Comparison of ENCODE assay signal across 19 mouse cellular contexts in the genomic region with DNA sequence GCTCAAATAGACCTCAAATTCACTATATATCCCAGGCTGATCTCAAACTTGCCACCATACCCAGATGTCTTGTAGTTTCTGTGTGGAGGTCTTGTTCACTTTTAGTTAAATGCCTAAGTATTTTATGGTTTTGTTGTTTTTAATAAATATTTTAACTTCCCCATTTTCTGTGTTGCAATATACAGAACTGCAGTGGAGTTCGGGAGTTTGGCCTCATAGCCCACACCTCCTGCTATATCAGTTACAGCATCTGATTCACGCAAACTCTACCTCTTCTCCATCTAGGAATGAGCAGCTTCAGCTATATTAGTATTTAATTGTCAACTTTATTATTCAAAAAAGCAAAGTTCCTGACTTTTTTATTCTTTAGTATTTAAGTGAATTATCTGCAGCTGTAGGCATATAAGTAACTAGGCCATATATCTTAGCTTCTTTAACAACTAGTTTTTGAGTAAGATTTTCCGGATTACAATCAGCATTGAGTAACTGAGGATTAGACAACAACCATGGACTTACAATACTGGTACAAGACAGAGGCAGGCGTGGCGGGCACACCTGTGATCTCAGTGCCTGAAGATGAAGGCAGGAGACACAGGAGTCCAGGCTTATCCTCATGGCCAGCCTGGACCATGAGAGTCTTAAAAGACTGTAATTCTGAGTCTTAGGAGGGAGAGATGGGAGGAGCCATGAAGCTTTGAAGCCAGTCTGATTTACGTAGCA. TPM values are rescaled to one million over a fixed set of nuclear protein-coding genes. Genes with fewer than 3 reads are reported as not detected.
DNase-seq lines count a peak whose midpoint lies in the region; ATAC-seq and TF ChIP-seq lines count a peak whose summit lies in the region.
"Had no signal": no experiment of that assay in that cellular context is flagged by ENCODE, and none has a peak within 500 bp of the region (broad histone marks: within the 10 kb centered on the region; RNA-seq: fewer than 3 reads in every experiment).

No protein-coding gene starts in this region.

- no peak overlapping the region for H3K9ac ChIP-seq in kidney, postnatal 0 days (ENCODE audit: low read depth, low read length)
- H3K9ac ChIP-seq: embryonic facial prominence, embryonic 12.5 days; forebrain, embryonic 13.5 days; forebrain, postnatal 0 days; hindbrain, embryonic 13.5 days had no signal

- DNase-seq in kidney, postnatal 0 days (ENCODE audit: low spot score), result peak; percentile 40
- DNase-seq in kidney, adult 11 months, result no peak
- DNase-seq in gonadal fat pad, adult 2 months (ENCODE audit: low read depth), result peak; percentile 70
- DNase-seq in frontal cortex, postnatal 36 days (ENCODE audit: low spot score in 2 of 2), result no peak
- DNase-seq in embryo, embryonic 10 days (ENCODE audit: low spot score), result no peak
- DNase-seq: adrenal gland, adult 2 months; adrenal gland, postnatal 25 days; cerebellum, postnatal 10 days; forebrain, postnatal 0 days; gastrocnemius, adult 2 months; gastrocnemius, postnatal 25 days; heart, adult 2 months; heart, postnatal 10 days; heart, postnatal 4 days had no signal

- H3K4me3 ChIP-seq in kidney, postnatal 0 days (replicated peaks; ENCODE audit: low read depth, low read length), result no peak overlapping the region
- H3K4me3 ChIP-seq: embryonic facial prominence, embryonic 12.5 days; forebrain, embryonic 13.5 days; gastrocnemius, adult 2 months; heart, adult 2 months; hindbrain, embryonic 13.5 days had no signal

- no peak for ATAC-seq in kidney, postnatal 0 days (replicated peaks; ENCODE audit: low FRiP score, low read depth)
- ATAC-seq in megakaryocyte, adult 5-6 weeks (ENCODE audit: poor library complexity, severe bottlenecking), result peak; percentile 54; the same call in 1 of the 2 replicates
- ATAC-seq: forebrain, embryonic 13.5 days; forebrain, postnatal 0 days; hindbrain, postnatal 0 days had no signal

- H3K27ac ChIP-seq in kidney, postnatal 0 days, result no peak overlapping the region
- H3K27ac ChIP-seq: embryonic facial prominence, embryonic 12.5 days; forebrain, embryonic 13.5 days; gastrocnemius, adult 2 months; heart, adult 2 months; hindbrain, embryonic 13.5 days; hindbrain, postnatal 0 days had no signal

- peaks cover 11% of the 10 kb centered on the region; the same call in 1 of the 2 replicates for H3K36me3 ChIP-seq in kidney, postnatal 0 days (ENCODE audit: insufficient read depth, low read length)
- H3K36me3 ChIP-seq: embryonic facial prominence, embryonic 12.5 days had no signal

- no peaks in the 10 kb centered on the region for H3K4me1 ChIP-seq in kidney, postnatal 0 days (replicated peaks; ENCODE audit: insufficient read depth, low read length)
- H3K4me1 ChIP-seq: embryonic facial prominence, embryonic 12.5 days; forebrain, embryonic 13.5 days; hindbrain, embryonic 13.5 days had no signal

- TF ChIP-seq CTCF in kidney, postnatal 0 days (IDR thresholded peaks at IDR 0.05; ENCODE audit: low read depth), result no peak

- H3K4me2 ChIP-seq in kidney, postnatal 0 days (ENCODE audit: low read length), result no peak overlapping the region
- H3K4me2 ChIP-seq: embryonic facial prominence, embryonic 12.5 days; forebrain, embryonic 13.5 days; hindbrain, embryonic 13.5 days had no signal

- WGBS in kidney, postnatal 0 days, result 67% methylated on average over 6 of the region's 6 CpGs

- H3K9me3 ChIP-seq in kidney, postnatal 0 days (replicated peaks; ENCODE audit: low read length), result no peaks in the 10 kb centered on the region
- H3K9me3 ChIP-seq: embryonic facial prominence, embryonic 12.5 days; forebrain, embryonic 13.5 days; hindbrain, embryonic 13.5 days had no signal

- no peaks in the 10 kb centered on the region for H3K27me3 ChIP-seq in kidney, postnatal 0 days (ENCODE audit: insufficient read depth, low read length)
- H3K27me3 ChIP-seq: embryonic facial prominence, embryonic 12.5 days; forebrain, embryonic 13.5 days; hindbrain, embryonic 13.5 days had no signal

RNA-seq across cellular contexts. Expression of gene Ide, which starts 29.7 kb away (rescaled TPM):
- polyA plus RNA-seq in kidney, postnatal 0 days (2015; fragmentation: Nextera tagmentation; extraction: Ambion mirVana), result 37.3 and 42.3 TPM in 2 replicates
- polyA plus RNA-seq in gonadal fat pad, adult 2 months (2012; rRNA removed), result 37.0 and 38.9 TPM in 2 replicates
- 41.2 and 47.1 TPM in 2 replicates for total RNA-seq in megakaryocyte, adult 5-6 weeks (2015)
- total RNA-seq in megakaryocyte, adult 5-6 weeks (2017), result 32.2 and 45.0 TPM in 2 replicates

Comparison
In these comparisons a context has a peak if more than half of its experiments do, and no peak if none do; other contexts are left out.
1. DNase-seq: peak in kidney, postnatal 0 days (single experiment) and gonadal fat pad, adult 2 months (single experiment); none in kidney, adult 11 months (single experiment), frontal cortex, postnatal 36 days (0 of 2) and embryo, embryonic 10 days (single experiment).